Mouse (Mus musculus) cerebellum, postnatal 4 days (tissue): ENCODE measurements at regions not wholly inside any gene's neighbourhood (a gene's known extent, or its start where the extent isn't known, plus 50 kb on each side); places are given as distances from the start of the nearest gene placed in this dataset.
"Not testable (repeated sequence)": the region's sequence is repeated elsewhere in the genome, so short reads cannot be mapped to it uniquely, and the experiment has no call there.

Experiments
- DNase-seq, 2 experiments: peaks; one replicate each; pipeline ENCODE4 v3.0.0; 2022; ENCODE audit warnings: low spot score in 2 of 2, mixed read lengths in 1 of 2

GRCm38 (mm10) chr9:113177918-113178235 lies 530.2 kb downstream of the Pdcd6ip start:
- no peak for DNase-seq

- DNase-seq: peak in 1 of 2 experiments; percentile 43
Observed at GRCm38 (mm10) chr9:113177181-113177917, 530.7 kb downstream of the Pdcd6ip start.

DNA sequence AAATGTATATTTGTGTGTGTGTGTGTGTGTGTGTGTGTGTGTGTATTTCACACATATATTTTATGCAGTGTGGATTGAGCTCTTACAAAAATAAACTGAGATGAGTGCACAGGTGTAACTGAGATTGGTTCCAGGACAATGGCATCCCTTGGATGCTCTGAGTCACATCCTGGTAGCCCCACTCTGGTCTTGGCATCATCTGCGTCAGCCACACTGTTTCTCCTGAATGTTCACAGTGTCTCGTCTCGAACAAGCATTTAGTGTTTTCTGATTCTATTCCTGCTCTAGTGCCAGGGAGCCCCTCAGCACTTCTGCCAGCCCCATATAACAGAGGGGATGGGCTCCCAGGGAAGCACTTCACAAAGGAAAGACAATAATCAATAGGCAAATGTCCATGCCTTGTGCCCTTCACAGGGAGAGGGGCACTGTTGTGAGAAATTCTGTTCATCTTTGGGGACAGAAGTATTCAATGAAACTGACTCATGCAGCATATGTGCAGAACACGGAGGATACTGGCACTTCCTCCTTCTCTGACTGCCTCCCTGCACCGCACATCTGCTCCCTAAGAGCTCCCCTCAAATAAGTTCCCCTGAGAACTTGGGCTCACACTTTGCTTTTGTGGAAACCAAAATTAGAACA lies 536.2 kb downstream of the Pdcd6ip start:
- DNase-seq: no peak

GRCm38 (mm10) chr9:113162897-113163874 lies 544.9 kb downstream of the Pdcd6ip start:
- no peak for DNase-seq

DNA sequence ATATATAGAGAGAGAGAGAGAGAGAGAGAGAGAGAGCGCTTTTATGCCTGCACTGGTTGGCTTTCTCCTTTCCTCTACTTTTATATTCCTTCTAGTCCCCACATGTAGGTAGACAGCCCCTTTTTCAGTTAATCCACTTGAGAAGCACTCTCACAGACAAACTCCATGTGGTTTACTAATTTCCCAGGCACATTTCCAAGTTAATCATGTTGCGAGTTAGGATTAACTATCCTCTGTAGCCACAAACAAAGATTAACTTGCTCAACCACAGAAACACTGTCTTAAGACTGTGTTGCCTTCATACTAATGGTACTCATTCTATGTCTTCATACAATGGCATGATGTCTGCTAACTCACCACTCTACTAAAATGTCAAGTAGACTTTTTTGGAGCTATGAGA lies 548.0 kb downstream of the Pdcd6ip start:
- DNase-seq: no peak

DNA sequence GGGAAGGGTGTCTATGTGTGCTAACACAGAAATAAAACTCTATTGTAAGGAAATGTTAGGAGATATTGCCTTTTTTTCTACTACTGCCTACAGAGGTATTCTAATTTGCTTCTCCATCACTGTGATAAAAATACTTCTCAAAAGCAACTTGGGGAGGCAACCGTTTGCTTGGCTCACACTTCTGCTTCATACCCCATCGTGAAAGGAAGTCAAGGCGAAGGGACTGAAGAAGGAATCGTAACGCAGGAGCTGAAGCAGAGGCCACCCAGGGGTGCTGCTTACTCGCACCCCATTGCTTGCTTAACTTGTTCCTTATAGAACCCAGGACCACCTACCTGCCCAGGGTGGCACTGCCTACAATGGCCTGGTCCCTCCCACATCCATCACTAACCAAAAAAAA lies 550.0 kb downstream of the Pdcd6ip start:
- no peak for DNase-seq

- no peak for DNase-seq
Observed at GRCm38 (mm10) chr9:113157474-113158076, 550.5 kb downstream of the Pdcd6ip start.

DNA sequence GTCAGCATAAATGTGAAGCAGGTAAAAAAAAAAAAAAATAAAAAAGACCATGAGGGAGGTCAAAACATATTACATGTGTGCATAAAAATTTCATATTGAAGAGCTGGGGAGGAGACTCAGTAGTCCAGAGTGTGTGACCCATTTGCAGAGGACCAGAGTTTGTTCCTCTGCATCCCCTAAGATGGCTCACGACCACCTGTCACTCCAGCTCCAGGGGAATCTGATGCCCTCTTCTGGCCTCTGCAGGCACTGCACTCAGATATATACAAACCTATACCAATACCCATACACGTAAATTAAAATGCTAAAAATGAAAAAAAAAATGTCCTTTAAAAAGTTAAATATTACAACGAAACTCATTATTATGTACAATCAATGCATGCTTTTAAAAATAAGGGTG lies 551.4 kb downstream of the Pdcd6ip start:
- no peak for DNase-seq

DNA sequence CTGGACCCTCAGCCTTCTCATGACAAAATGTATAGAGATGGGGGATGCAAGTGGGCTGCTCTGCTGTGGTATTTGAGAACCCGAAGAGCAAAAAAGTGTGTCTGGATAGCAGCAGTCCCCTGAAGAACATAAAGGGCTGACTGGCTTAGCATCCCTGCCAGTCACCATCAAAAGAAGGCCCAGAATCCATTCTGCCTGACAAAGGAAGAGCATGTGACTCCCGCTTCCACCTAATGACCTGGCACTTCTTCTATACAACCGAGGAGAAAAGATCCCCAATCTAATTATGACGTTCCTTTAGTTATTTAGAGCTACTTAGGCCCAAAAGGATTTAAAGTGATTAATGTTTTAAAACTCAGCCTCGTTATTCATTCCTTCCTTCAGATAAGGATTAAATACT lies 559.0 kb downstream of the Pdcd6ip start:
- DNase-seq: no peak

DNA sequence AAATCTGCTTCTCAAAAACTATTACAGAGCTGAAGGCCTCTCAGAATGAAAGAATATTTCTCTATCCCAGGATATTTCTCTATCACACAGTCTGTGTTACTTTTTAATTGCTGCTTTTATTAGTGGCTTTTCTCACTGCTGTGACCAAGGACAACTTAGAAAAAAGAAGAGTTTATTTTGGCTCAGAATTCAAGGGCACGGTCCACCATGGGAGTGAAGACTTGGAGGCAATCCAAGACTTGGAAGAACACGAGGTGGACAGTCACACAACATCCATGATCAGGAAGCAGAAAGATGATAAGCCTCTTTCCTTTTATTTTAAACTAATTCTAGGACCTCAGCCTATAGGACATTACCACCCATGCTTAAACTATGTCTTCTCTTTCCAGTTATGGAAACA lies 561.5 kb downstream of the Pdcd6ip start:
- DNase-seq: no peak

- DNase-seq: no peak
Observed at GRCm38 (mm10) chr9:113145036-113145435, 563.0 kb downstream of the Pdcd6ip start.

DNA sequence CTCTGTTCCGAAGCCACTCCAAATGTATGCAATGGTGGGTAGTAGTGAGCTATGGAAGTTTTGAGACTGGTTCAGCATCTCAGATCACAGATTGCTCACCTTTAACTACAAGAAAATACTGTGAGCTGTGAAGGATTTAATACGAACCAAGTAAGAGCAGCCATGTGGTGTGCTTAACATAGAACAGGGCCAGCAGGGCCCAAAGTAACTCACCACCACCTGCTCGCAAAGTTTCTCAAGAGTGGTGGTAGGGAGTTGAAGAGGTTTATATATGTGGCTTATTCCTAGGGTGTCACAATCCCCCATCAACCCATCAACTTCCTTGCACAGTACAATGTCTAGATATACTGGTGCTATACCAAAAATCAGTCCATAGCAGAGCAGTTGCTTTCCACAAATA lies 573.4 kb downstream of the Pdcd6ip start:
- DNase-seq: no peak

GRCm38 (mm10) chr9:113123004-113123692 lies 584.9 kb downstream of the Pdcd6ip start:
- DNase-seq: no peak

GRCm38 (mm10) chr9:113122253-113122749 lies 585.8 kb downstream of the Pdcd6ip start:
- no peak for DNase-seq

DNA sequence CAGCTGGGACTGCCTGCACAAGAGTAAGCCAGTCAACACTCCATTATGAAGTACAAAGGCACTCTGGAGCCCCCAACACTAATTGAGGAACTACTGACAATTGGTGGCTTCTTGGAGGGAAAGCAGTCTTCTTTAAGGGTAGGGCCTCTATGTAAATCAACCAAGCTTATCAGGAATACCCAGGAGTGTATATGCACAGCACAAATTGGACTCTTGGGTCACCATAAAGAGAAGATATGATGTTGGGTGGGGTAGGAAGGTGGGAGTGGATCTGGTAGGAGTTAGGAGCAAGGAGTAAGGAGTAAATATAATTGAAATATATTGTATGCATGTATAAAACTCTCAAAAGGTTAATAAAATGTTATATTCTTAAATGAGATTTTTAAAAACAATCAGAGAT lies 587.7 kb downstream of the Pdcd6ip start:
- DNase-seq: no peak

GRCm38 (mm10) chr9:113119721-113120120 lies 588.3 kb downstream of the Pdcd6ip start:
- DNase-seq: no peak

GRCm38 (mm10) chr9:113115576-113115975 lies 592.5 kb downstream of the Pdcd6ip start:
- no peak for DNase-seq

DNA sequence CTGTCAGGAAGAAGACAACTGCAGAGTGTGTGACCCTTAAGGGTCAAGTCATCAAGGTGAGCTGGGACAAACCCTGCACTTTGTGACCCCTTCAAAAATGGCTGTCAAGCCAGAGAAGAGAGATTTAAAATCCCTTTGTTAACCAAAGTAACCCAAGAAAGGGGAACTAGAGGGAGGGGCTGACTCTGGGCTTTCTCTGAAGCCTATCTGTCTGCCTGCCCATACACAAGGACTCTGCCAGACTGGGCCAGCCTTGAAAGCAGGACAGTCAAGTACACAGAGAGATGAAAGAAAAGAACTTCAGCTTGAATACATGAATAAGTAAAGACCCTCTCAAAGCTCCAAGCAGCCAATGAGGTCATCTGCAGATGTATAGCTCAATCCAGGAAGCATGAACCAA lies 595.3 kb downstream of the Pdcd6ip start:
- no peak for DNase-seq

DNA sequence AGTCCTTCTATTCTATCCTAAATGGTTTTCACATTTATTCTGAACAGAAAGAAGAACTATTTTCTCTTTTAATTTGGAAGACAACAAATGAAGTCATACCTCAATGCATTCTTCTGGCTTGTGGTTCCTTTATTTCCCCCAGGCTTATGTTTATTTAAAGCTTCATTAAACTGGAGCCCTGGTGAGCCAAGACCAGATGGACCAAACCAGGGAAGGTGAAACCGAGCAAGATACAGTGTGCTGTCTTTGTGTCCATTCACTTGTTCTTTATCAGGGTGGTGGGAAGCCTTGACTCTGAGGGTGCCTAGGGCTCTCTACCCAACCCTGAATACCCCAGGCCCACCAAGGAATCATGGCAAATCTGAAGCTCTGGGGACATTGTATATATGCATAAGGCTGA lies 606.3 kb downstream of the Pdcd6ip start:
- no peak for DNase-seq

DNA sequence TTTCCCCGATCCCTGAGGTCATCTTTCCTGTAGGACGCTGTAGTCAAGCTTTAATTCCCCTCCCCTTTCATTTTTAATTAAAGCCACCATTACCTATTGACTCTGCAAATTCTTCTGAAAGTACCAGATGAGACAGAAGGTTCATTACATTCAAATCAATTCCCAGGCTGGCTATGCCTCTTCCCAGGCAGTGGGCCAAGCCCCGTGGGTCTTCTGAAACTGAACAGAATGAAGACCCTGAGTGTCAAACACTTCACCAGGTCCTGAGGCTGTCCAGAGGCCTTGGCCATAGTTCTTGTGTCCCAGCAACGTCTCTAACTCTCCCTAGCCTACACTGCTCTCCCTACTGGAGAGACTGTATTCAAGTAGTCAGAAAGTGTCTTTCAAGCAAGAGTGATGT lies 607.4 kb downstream of the Pdcd6ip start:
- DNase-seq: peak in 1 of 2 experiments; percentile 52

DNA sequence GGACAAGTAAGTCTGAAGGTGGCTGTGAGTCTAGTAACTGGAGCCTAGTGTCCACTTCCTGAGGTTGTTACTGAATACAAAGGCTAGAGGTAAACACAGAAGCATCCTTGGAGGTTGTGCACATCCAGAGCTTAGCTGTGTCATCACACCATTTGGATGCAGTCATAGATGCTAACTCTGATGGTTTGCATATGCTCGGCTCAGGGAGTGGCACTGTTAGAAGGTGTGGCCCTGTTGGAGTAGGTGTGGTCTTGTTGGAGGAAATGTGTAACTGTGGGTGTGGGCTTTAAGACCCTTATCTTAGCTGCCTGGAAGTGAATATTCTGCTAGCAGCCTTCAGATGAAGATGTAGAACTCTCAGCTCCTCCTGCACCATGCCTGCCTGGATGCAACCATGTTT lies 612.6 kb downstream of the Pdcd6ip start:
- not testable (repeated sequence) for DNase-seq
